Mouse (Mus musculus): ENCODE measurements at regions not wholly inside any gene's neighbourhood (a gene's known extent, or its start where the extent isn't known, plus 50 kb on each side); places are given as distances from the start of the nearest gene placed in this dataset.
A peak's percentile ranks its signal among the peaks of the same experiment; 100 is the strongest.

DNA sequence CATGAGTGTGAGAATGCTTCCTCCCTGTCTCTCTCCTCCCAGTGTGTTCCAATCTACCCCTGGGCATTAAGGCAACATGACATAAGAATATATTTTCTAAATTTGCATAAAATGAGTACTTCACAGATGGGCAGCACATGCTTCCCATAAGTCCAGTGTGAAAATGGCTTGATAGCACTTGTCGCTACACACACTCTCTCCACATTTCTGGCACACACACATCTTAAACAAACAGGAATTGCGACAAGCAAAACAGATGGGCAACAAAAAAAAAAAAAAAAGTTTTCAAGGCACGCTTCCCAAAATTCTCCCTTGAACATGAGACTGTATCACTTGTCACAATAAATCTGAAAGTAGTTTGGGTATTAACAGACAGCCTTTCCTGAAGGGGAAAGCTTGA lies 85.8 kb upstream of the Cypt12 start:
- Histone ChIP-seq H3K4me3 (ENCODE audit: low read depth, low read length) (no peak overlapping the region), H3K27me3 (ENCODE audit: insufficient read depth, low read length) (no peaks in the 10 kb centered on the region), H3K9ac (no peak overlapping the region), H3K9me3 (ENCODE audit: low read length) (no peaks in the 10 kb centered on the region), H3K4me1 (ENCODE audit: insufficient read depth) (no peaks in the 10 kb centered on the region), H3K27ac (ENCODE audit: low read depth, low read length) (no peak overlapping the region), H3K4me2 (ENCODE audit: low read depth) (no peak overlapping the region), H3K36me3 (ENCODE audit: insufficient read depth) (no peaks in the 10 kb centered on the region)
- peak; percentile 92 for ATAC-seq
- TF ChIP-seq CTCF (IDR thresholded peaks at IDR 0.05; ENCODE audit: low read depth): no peak
- WGBS: 52% methylated on average over 3 of the region's 3 CpGs
- peak; percentile 84 for DNase-seq

DNA sequence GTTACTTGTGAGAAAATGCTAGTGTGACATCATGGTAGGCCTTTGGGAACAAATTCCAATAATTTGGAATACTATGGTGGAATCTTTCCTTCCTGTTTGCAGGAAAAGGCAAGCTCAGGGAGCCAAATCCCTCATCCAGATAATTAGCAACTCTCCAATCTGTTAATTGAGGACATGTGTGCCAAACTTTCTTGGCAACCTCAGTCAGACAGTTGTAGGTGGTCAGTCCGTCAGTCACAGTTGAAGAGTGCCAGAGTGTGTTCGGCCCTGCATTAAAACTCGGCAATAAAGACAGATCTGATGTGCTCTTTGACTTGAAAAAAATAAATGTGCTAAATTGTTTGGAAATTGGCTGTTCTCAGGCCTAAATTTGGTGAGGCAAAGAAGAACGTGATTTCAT lies 83.1 kb upstream of the Cypt12 start:
- Histone ChIP-seq H3K9ac (no peak overlapping the region), H3K36me3 (ENCODE audit: insufficient read depth) (no peaks in the 10 kb centered on the region), H3K27me3 (ENCODE audit: insufficient read depth, low read length) (no peaks in the 10 kb centered on the region), H3K4me1 (ENCODE audit: insufficient read depth) (no peaks in the 10 kb centered on the region), H3K9me3 (ENCODE audit: low read length) (no peaks in the 10 kb centered on the region), H3K27ac (ENCODE audit: low read depth, low read length) (no peak overlapping the region), H3K4me2 (ENCODE audit: low read depth) (no peak overlapping the region), H3K4me3 (ENCODE audit: low read depth, low read length) (no peak overlapping the region)
- 36% methylated on average over 4 of the region's 4 CpGs for WGBS
- ATAC-seq (no peak), DNase-seq (peak; percentile 22)
- TF ChIP-seq CTCF (IDR thresholded peaks at IDR 0.05; ENCODE audit: low read depth): no peak

DNA sequence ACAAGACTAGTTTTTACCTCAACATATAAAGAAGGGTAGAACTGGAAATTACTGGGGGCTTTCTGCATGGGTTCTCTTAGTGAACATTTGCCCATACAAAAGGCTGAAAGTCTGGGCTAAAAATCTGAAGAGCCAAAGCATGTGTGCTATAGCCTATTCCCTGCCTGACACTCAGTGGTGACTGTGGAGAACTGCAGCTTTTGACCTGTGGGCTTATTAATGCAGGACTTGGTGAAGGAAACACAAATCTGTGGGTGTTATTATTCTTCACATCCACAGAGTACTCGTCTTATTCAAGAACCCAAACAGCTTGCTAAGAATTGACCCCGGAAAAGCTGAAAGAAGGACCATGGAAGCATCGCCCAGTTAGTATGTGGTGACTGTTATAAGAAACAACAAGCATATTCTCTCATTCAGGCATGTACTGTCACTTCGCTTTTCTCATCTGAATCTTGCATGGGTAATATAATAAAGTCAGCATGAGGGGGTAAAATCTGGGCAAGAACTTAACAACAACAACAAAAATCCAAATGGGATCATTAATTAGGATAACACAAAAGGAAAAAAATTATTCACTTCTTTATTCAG lies 77.2 kb upstream of the Cypt12 start:
- no peak overlapping the region for H3K27ac ChIP-seq (ENCODE audit: low read depth, low read length)
- no peak overlapping the region for H3K9ac ChIP-seq
- no peak overlapping the region for H3K4me3 ChIP-seq (ENCODE audit: low read depth, low read length)
- no peaks in the 10 kb centered on the region for H3K36me3 ChIP-seq (ENCODE audit: insufficient read depth)
- H3K27me3 ChIP-seq (ENCODE audit: insufficient read depth, low read length): no peaks in the 10 kb centered on the region
- DNase-seq (peak; percentile 72), ATAC-seq (peak; percentile 95)
- no peaks in the 10 kb centered on the region for H3K4me1 ChIP-seq (ENCODE audit: insufficient read depth)
- TF ChIP-seq CTCF (IDR thresholded peaks at IDR 0.05; ENCODE audit: low read depth): peak; percentile 83
- no peaks in the 10 kb centered on the region for H3K9me3 ChIP-seq (ENCODE audit: low read length)
- 49% methylated on average over 4 of the region's 4 CpGs for WGBS
- H3K4me2 ChIP-seq (ENCODE audit: low read depth): no peak overlapping the region

DNA sequence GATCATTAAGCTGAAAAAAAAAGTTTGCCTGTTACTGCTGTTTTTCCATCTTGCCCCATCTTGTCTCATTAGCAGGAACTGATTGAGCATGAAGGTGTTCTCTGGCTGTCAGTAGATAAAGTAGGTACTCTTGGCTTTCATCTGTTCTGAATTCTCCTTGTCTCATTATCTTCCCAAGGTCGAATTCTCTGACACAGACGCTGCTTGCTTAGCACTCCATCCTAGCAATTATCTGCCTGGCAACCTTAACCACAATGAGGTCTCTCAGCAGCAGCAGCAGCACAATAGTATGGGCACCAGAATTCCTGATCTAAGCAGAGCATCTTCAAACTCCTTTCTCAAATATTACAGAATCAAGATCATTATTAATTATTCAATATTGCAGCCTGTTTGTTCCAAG lies 52.3 kb upstream of the Cypt12 start:
- Histone ChIP-seq H3K4me1 (ENCODE audit: insufficient read depth) (no peaks in the 10 kb centered on the region), H3K4me3 (ENCODE audit: low read depth, low read length) (no peak overlapping the region), H3K27me3 (ENCODE audit: insufficient read depth, low read length) (no peaks in the 10 kb centered on the region), H3K36me3 (ENCODE audit: insufficient read depth) (no peaks in the 10 kb centered on the region), H3K9ac (no peak overlapping the region), H3K4me2 (ENCODE audit: low read depth) (no peak overlapping the region), H3K9me3 (ENCODE audit: low read length) (no peaks in the 10 kb centered on the region), H3K27ac (ENCODE audit: low read depth, low read length) (no peak overlapping the region)
- no peak for TF ChIP-seq CTCF (IDR thresholded peaks at IDR 0.05; ENCODE audit: low read depth)
- DNase-seq: no peak
- 26% methylated on average over 2 of the region's 2 CpGs for WGBS
- no peak for ATAC-seq

DNA sequence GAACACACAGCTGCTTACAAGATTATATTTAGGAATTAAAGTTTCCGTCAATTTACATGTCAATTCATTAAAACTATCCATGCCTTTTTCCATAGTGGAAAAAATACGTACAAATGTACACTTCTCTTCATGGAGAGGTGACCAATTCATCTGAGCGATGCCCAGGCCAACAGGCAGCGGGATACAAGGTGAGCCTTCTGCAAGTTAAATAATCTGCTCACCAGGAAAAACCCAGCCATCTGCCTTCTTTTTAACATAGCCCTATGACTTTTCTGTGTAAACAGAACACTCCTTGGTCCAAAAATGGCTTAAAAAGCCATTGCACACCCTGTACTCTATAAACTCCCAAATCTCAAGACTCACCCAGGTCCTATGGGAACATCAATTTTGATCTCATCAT lies 51.5 kb upstream of the Cypt12 start:
- no peak for DNase-seq
- Histone ChIP-seq H3K36me3 (ENCODE audit: insufficient read depth) (no peaks in the 10 kb centered on the region), H3K27me3 (ENCODE audit: insufficient read depth, low read length) (no peaks in the 10 kb centered on the region), H3K9ac (no peak overlapping the region), H3K4me1 (ENCODE audit: insufficient read depth) (no peaks in the 10 kb centered on the region), H3K9me3 (ENCODE audit: low read length) (no peaks in the 10 kb centered on the region), H3K4me2 (ENCODE audit: low read depth) (no peak overlapping the region), H3K27ac (ENCODE audit: low read depth, low read length) (no peak overlapping the region), H3K4me3 (ENCODE audit: low read depth, low read length) (no peak overlapping the region)
- no peak for TF ChIP-seq CTCF (IDR thresholded peaks at IDR 0.05; ENCODE audit: low read depth)
- WGBS: 94% methylated on average over 4 of the region's 4 CpGs
- no peak for ATAC-seq

Small RNA genes in the stretch of these regions (microRNA-seq; reads per million reads assigned to microRNA genes)
- gene Mir124a-2: 1.9 to 2.4 reads per million in 2 experiments

Data from forebrain, postnatal 0 days (tissue).